Mouse (Mus musculus) spleen, postnatal 14 days (tissue): ENCODE data around the gene Cacng3.

Source experiments
- DNase-seq, 2 experiments: peaks; one replicate each; pipeline ENCODE4 v3.0.0; 2021 to 2022; ENCODE audit warnings: low spot score in 2 of 2

Cacng3 gene

GRCm38 (mm10) chr7:122670442-122670872 lies at the start of gene Cacng3:
Cacng3 (plus strand) TSS chr7:122670492.
- no peak for DNase-seq

GRCm38 (mm10) chr7:122622125-122622774 lies 48.0 kb upstream of the Cacng3 start:
- no peak for DNase-seq

DNA sequence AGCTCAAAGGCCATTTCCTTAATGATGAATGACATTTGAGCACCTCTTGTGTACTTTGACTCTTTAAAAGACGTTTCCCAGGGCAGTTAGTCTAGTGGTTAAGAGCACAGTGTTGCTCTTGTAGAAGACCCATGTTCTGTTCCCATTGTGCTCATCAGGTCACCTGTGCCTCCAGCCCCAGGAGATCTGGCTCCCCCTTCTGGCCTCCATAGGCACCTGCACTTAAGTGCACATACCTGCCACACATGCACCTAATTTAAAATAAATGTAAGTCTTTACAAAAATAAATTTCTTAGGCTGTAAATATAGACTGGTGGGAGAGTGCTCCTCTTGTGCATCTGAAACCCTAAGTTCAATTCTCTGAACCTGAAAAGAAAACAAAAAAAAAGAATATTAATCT lies 46.5 kb upstream of the Cacng3 start:
- no peak for DNase-seq

DNA sequence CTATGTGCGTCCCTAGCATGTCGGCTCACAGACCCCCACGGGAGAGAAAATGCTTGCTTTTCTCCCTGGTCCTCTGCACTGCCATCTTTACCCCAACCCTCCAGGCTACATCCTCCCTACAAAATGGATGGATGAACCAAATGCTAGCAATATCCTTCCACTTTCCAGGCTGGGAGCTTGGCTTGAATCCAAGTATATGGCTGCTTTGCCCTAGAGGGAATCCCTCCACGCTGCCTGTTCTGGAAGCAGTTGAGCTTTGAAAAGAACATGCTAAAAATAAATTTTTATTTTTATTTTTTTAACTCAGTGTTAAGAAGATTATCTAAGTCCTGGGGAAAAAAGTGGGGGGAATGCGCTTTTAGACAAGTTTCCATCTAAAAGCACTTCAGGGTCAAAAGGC lies 42.2 kb upstream of the Cacng3 start:
- no peak for DNase-seq

DNA sequence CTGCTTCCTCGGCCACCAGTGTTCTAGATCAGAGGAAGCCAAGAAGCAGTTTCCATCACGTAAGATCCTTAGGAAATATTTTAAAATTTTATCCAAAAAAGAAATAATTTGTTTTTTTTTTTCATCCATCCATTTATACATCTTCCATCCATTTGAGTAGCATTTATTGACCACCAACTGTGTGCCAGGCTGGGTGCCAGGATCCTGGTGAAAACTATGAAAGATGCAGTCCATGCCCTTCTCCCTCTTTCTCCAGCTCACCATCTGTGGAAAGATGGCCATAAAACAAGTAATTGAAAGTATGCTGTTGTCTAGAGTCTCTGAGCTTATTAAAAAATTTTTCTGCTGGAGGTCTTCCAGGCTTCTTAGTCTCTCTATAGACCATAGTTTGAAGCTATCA lies 39.9 kb upstream of the Cacng3 start:
- DNase-seq, result no peak

DNA sequence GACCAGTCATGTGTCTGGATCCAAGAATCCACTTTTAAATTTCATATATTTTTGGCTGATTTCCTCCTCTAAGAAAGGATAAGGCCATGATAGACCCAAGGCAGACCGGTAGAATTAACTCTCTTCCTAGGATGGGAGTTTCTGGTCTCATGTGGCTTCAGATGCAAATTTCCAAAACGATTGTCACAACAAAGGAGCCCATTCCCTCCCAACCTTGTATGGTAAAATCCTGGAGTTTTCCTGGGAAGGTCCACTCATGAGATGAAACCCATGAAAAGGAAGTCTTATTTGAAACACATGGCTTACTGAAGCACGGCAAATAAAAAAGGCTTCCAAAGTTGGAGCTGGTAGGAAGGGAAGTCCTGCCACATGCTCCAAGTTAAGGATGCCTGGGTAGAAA lies 39.1 kb upstream of the Cacng3 start:
- DNase-seq, result no peak

DNA sequence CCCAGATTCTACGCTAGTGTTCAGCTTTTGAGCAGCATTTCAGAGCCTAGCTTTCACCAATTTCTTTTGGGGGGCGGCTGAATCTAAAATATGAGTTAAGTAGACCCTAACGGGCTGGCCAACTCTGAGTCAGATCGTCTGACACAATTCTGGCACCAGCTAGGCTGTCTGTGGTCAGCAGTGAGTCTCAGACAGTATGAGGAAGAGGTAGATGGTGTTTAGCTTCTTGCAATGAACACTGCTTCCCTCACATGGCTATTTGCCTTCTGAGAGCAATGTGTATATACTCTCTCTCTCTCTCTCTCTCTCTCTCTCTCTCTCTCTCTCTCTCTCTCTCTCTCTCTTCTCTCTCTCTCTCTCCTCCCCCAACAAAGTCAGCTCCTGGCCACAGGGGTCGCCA lies 37.3 kb upstream of the Cacng3 start:
- no peak for DNase-seq

DNA sequence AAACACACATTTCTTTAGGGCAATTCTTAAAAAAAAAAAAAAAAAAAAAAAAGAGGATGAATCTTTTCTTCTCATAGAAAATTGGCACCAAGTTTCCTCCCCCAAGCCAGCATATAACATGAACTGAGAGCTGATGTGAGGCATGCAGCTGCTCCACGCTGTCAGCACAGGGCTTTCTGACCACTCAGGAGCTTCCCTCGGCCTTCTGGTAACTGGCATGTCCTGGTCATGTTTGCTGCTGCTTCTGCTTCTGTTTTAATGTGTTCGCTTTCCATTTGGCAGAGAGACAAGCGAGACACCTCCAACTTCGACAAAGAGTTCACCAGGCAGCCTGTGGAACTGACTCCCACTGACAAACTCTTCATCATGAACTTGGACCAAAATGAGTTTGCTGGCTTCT lies 36.8 kb upstream of the Cacng3 start:
- DNase-seq, result no peak

- DNase-seq, result no peak
These were observed 26.6 kb upstream of the Cacng3 start for GRCm38 (mm10) chr7:122643676-122644075.

GRCm38 (mm10) chr7:122649306-122649705 lies 21.0 kb upstream of the Cacng3 start:
- no peak for DNase-seq

- DNase-seq, result no peak
These were observed 17.8 kb upstream of the Cacng3 start for GRCm38 (mm10) chr7:122652523-122652922.

GRCm38 (mm10) chr7:122656671-122657070 lies 13.6 kb upstream of the Cacng3 start:
- DNase-seq, result no peak

- DNase-seq, result no peak
These were observed 12.7 kb upstream of the Cacng3 start for GRCm38 (mm10) chr7:122657423-122658126.

- DNase-seq, result no peak
These were observed 4.8 kb upstream of the Cacng3 start for GRCm38 (mm10) chr7:122665311-122666049.

- no peak for DNase-seq
These were observed 2.4 kb upstream of the Cacng3 start for GRCm38 (mm10) chr7:122667903-122668302.

DNA sequence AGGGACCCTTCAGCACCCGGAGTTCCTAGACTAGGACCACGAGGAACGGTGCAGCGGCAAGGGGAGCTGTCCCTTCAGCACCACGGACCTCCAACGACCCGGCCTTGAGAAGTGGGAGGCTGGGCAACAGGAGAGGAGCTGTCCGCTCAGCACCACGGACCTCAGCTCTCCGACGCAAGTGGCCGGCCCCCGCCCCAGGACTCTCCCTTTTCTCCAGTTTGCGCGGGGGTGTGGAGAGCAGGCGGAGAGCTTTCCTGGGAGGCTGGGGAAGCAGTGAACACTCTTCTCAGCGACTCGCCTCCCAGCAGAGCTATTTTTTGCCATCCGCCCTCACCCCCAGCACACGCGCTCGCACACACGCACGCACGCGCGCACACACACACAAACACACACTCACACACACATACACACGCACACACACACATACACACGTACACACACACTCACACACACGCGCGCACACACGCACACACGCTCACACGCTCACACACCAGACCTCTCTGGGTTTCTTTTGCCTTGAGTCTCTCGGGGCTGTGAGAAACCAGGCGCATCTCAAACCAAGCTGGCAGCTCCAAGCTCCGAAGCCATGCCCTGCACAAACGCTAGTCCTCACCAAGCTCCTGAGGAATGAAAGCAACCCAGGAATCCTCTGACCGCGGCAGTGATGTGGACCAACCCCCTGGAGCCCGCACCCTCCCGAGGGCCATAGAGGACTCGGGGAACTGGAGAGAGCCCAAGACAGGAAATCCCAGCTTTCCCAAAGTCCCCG lies 765 bp downstream of the Cacng3 start:
- DNase-seq, result peak; percentile 45 to 69

GRCm38 (mm10) chr7:122672981-122673380 lies 2.7 kb downstream of the Cacng3 start:
- no peak for DNase-seq

GRCm38 (mm10) chr7:122675207-122675606 lies 4.9 kb downstream of the Cacng3 start:
- DNase-seq, result no peak

DNA sequence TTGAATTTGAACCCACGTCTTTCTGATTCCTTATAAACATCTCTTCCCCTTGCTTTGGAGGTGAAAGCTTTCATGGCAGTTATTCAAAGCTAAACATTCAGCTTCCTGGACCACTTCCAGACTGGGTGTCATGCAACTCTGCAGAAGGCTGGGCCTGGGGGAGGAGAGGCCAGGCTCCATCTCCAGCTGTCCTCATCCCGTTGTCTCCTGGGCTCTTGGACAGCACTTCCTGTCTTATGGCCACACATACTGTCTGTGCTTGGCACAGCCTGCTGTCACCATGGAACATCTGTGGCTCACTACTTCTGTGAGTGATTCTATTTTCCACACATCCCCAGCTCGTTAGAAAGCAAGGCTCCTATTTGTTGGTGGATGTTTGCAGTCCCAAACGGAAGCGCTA lies 31.5 kb downstream of the Cacng3 start:
- no peak for DNase-seq

- no peak for DNase-seq
These were observed 32.2 kb downstream of the Cacng3 start for GRCm38 (mm10) chr7:122702443-122702842.

GRCm38 (mm10) chr7:122706736-122707135 lies 36.4 kb downstream of the Cacng3 start:
- DNase-seq, result no peak

DNA sequence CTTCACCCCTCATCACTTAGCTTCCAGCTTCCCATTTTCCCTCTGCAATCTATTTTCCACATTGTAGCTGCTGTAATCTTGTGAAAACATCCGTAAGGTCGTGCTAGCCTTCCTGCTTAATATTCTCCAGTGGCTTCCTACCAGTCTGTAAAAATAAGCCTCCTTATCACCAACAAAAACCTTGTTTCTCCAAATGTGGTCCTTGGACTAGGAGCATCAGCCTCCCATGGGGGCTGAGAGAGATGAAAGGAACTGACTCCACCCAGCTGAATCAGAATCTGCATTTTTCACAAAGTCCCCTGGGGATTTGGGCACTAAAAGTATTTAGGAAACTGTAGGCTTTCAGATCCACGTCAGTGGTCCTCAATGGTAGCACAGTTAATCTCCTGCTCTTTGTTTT lies 46.0 kb downstream of the Cacng3 start:
- DNase-seq, result no peak
